1 mouse cellular context compared by ENCODE assay signal in the genomic region with DNA sequence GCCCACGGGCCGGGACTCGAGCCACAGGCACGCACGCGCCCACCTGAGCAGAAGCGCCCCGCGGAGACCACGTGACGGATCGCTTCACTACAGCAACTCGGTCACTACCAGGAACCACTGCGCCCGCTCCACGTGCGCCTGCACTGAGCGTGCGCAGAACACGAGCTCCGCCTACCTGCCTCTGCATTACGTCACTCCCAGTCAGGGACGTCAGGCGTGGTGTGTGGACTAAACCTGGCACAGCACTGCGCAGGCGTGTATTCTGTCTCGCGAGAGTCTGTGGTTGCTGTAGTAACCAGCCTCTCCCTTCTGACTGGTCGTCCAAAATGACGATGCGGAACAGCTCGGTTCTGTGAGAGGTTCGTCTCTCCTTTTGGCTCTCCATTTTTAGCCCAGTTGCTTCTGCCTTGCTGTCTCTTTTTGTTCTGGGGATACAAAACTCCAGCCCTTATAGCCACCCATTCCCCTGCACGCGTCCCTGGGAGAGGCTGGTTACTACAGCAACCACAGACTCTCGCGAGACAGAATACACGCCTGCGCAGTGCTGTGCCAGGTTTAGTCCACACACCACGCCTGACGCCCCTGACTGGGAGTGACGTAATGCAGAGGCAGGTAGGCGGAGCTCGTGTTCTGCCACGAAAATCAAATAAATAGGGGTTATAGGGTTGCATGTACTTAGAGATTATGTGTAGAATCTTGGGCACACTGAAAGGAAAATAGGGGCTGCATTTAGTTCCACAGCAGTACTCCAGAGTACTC.
TF ChIP-seq lines count a peak whose summit lies in the region.

A gene (minus strand): TSS at position 160 of the 759 bp plus-strand sequence.

TF ChIP-seq in CH12.LX, 34 proteins besides CTCF, POLR2A, EP300 and RAD21 (continued from another document):
- TF ChIP-seq JUND (conservative IDR thresholded peaks at IDR 0.05; ENCODE audit: low read depth, low read length) (0 out of 2 replicates have a peak, but pooled peaks have one; percentile 14), KAT2A (IDR thresholded peaks at IDR 0.05; ENCODE audit: insufficient replicate concordance, low read length) (0 out of 2 replicates have a peak, but pooled peaks have one; percentile 27), NELFE (IDR thresholded peaks at IDR 0.05; ENCODE audit: low read depth, low read length) (peak; percentile 78), MYC (IDR thresholded peaks at IDR 0.05; ENCODE audit: low read depth, low read length) (peak; percentile 99), POLR2AphosphoS2 (IDR thresholded peaks at IDR 0.05; ENCODE audit: low read depth, low read length) (no peak), BHLHE40 (IDR thresholded peaks at IDR 0.05; ENCODE audit: low read depth, low read length) (peak; percentile 97), HCFC1 (IDR thresholded peaks at IDR 0.05; ENCODE audit: low read depth, low read length) (peak; percentile 68), E2F4 (IDR thresholded peaks at IDR 0.05; ENCODE audit: insufficient replicate concordance, low read depth, low read length) (no peak), CHD2 (IDR thresholded peaks at IDR 0.05; ENCODE audit: low read length) (peak; percentile 99), MAZ (IDR thresholded peaks at IDR 0.05; ENCODE audit: low read depth, low read length) (no peak), ZMIZ1 (IDR thresholded peaks at IDR 0.05; ENCODE audit: low read depth, low read length) (no peak), GABPA (IDR thresholded peaks at IDR 0.05; ENCODE audit: insufficient replicate concordance, low read depth, low read length) (peak; percentile 70), PAX5 (IDR thresholded peaks at IDR 0.05; ENCODE audit: low read length) (no peak), SMC3 (IDR thresholded peaks at IDR 0.05; ENCODE audit: low read depth, low read length) (no peak), SIN3A (IDR thresholded peaks at IDR 0.05; ENCODE audit: low read length) (peak; percentile 73), MAX (IDR thresholded peaks at IDR 0.05; ENCODE audit: low read length) (peak; percentile 99), MXI1 (IDR thresholded peaks at IDR 0.05; ENCODE audit: low read depth, low read length) (peak; percentile 97)
